Mouse (Mus musculus) kidney, postnatal 0 days (tissue): ENCODE data around the gene Traip. TPM values are rescaled to one million over a fixed set of nuclear protein-coding genes. Genes with fewer than 3 reads are reported as not detected.

Source experiments
- ATAC-seq: fragments of 200-750 bp; cut with Nextera tagmentation; replicated peaks from 2 replicates; pipeline ENCODE4 v1.8.0; 2017; ENCODE audit warnings: low read depth, moderate number of reproducible peaks, moderate TSS enrichment, moderate library complexity; ENCODE audit not compliant: low FRiP score
- DNase-seq: peaks from one replicate; pipeline ENCODE4 v3.0.0-alpha.2; 2016; ENCODE audit warnings: low spot score
- H3K27ac ChIP-seq: fragments of 300-500 bp; sonication (generic); 2 replicates; pipeline ENCODE4 v1.5.1; 2014; ENCODE audit warnings: mild to moderate bottlenecking
- H3K27me3 ChIP-seq: fragments of 300-500 bp; sonication (generic); 2 replicates; pipeline ENCODE4 v1.6.1; 2014; ENCODE audit warnings: low read length, mixed read lengths; ENCODE audit not compliant: insufficient read depth
- H3K36me3 ChIP-seq: fragments of 300-500 bp; sonication (generic); 2 replicates; pipeline ENCODE4 v1.6.1; 2014; ENCODE audit warnings: low read length, mixed read lengths; ENCODE audit not compliant: insufficient read depth
- H3K4me1 ChIP-seq: fragments of 300-500 bp; sonication (generic); replicated peaks from 2 replicates; pipeline ENCODE4 v1.6.1; 2014; ENCODE audit warnings: antibody characterized with exemption, low read length, mixed read lengths; ENCODE audit not compliant: insufficient read depth
- H3K4me2 ChIP-seq: fragments of 300-500 bp; sonication (generic); 2 replicates; pipeline ENCODE4 v1.6.1; 2014; ENCODE audit warnings: mild to moderate bottlenecking, low read length, moderate library complexity, mixed read lengths
- H3K4me3 ChIP-seq: fragments of 300-500 bp; sonication (generic); replicated peaks from 2 replicates; pipeline ENCODE4 v1.5.1; 2014; ENCODE audit warnings: low read depth, low read length
- H3K9ac ChIP-seq: fragments of 300-500 bp; sonication (generic); 2 replicates; pipeline ENCODE4 v1.6.1; 2014; ENCODE audit warnings: low read depth, low read length
- H3K9me3 ChIP-seq: fragments of 300-500 bp; sonication (generic); replicated peaks from 2 replicates; pipeline ENCODE4 v1.6.1; 2016; ENCODE audit warnings: low read length, inconsistent platforms, mixed read lengths
- CTCF ChIP-seq: IDR thresholded peaks from 2 replicates; pipeline ENCODE4 v1.5.1; 2016; ENCODE audit warnings: antibody characterized with exemption, low read depth, mild to moderate bottlenecking, moderate library complexity
- WGBS: fragments of 180-500 bp; shearing (Covaris S2); extraction: QIAGEN DNeasy Blood & Tissue Kit; methylation state at CpG from one replicate; pipeline ENCODE4 v1.1.7; 2014; 5-methylcytosine and 5-hydroxymethylcytosine counted together
- polyA plus RNA-seq: library from polyadenylated mRNA; unstranded; fragments of >200 nt; fragmentation: Nextera tagmentation; extraction: Ambion mirVana; gene quantifications from 2 replicates; pipeline ENCODE4 v1.2.1, GENCODE M21; 2015

The Traip gene
- polyA plus RNA-seq, 1 experiment from 2014 or later, result 10.2 TPM

DNA sequence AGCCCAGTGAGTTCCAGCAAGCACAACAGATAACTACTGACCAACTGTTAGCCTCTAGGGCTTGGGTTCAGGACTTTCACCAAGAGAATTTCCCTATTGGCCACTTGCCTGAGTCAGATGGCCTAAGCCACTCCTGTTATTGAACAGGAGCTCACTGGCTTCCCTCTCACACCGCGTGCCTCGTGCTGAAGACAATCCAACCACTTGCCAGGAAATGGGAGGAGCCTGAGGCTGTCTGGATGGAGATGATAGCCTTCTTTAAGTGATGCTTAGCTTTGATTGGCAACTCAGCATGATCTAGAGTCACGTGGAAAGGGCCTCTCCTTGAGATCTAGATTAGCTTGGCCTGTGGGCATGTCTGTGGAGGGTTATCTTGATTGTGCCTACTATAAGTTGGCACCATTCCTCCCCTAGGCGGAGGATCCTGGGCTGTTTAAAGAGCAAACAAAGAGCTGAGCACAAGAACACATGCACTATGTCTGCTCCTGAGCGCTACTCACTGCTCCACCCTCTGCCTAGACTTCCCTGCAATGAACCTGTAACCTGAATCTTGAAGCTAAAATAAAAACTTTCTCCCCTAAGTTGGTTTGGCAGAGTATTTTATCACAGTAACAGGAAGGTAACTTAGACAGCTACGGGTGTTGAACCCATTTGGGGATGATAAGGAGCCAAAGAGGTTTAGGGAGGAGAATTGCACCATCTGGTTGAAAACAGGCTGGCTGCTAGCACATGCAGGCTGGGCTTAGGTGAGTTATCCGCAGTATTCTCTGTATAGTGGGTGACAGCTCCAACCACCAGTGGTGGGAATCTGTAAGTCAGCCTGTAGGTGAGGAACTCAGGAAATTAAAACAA is 22.0 kb downstream of the Traip start:
- Histone ChIP-seq H3K4me2 (no peak overlapping the region), H3K4me1 (no peaks in the 10 kb centered on the region), H3K36me3 (no peaks in the 10 kb centered on the region), H3K4me3 (no peak overlapping the region), H3K9ac (no peak overlapping the region), H3K27me3 (no peaks in the 10 kb centered on the region), H3K27ac (no peak overlapping the region), H3K9me3 (no peaks in the 10 kb centered on the region)
- TF ChIP-seq CTCF, result no peak
- 60% methylated on average over 8 of the region's 8 CpGs for WGBS
- ATAC-seq (no peak), DNase-seq (no peak)

DNA sequence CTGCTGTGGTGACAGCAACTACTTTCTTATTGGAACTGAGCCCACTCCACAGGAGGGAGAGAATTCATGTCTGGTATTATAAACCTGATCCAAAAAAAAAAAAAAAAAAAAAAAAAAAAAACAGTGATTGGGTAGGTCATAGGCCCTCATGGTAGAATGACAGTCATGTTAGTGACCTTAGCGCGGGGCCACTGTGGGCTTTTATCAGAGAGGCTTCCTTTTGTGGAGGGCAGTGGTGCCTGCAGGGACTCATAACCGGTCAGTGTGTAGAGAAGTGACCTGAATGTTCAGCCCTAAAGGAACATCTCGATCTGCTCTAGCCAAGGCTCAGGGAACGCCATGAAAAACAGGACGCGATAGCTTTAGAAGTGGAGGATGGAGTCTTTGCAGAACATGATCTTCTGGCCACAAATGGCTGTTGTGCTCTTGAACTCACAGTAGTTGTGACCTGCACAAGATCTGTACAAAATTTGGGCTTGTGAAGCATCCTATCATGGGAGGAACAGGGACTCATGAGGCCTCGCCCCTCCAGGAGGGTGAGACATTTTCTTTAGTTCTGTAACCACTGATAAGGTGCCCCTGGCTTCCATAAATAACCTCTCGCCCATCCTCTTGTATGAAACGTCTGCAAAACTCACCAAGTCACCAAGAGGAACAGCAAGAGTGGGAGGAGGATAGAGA is 24.7 kb downstream of the Traip start:
- DNase-seq (no peak), ATAC-seq (no peak)
- H3K36me3 ChIP-seq, result no peaks in the 10 kb centered on the region
- no peak overlapping the region for H3K4me3 ChIP-seq
- H3K27me3 ChIP-seq, result no peaks in the 10 kb centered on the region
- H3K4me2 ChIP-seq, result no peak overlapping the region
- no peaks in the 10 kb centered on the region for H3K9me3 ChIP-seq
- H3K4me1 ChIP-seq, result no peaks in the 10 kb centered on the region
- whole genome bisulfite sequencing, result 73% methylated on average over 10 of the region's 10 CpGs
- H3K9ac ChIP-seq, result no peak overlapping the region
- TF ChIP-seq CTCF, result no peak
- peak overlapping the region; percentile 89 for H3K27ac ChIP-seq

DNA sequence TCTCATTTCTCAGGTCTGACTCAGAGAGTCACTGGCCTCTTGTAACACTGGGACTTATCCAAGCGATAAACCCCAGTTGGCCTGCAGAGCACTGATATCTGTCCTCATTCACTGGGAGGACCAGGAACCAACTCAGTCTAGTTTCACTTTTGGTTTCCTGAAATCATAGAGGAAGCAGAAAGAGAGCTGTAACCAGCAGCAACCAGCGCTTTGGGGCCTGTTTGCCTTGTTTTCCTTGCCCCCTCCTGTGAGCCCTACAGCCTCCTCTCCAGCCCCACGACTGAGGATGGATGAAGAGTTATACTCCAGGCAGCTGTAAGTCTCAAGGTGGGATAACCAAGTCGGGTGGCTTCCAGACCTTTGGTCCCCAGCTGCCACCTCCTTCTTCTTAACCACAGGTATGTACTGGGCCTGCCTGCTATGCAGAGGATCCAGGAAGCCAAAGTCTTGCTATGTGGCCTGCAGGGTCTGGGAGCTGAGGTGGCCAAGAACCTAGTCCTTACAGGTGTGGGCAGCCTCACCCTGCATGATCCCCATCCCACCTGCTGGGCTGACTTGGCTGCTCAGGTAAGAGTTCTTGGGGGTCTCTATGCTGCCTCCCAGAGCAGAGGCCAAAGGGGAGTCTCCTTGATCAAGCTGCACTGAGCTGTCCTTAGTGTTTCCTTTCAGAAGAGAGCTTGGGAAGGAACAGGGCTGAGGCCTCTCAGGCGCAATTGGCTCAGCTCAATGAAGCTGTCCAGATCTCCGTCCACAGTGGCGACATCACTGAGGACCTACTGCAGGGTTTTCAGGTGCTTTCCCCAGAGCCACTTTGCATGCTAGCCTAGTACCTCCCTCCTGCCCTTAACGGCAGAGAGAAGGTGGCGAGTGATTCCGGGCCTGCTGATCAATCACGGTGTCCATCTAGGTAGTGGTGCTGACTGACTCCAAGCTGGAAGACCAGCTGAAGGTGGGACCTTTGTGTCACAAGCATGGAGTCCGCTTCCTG is 25.8 kb downstream of the Traip start, which contains the start of gene Uba7:
Gene Uba7, plus strand, starts transcription at position 107 of the 988 bp plus-strand sequence.
- peak within 1 kb of the TSS; percentile 17 for H3K4me3 ChIP-seq
- ATAC-seq, result peak; percentile 48; the same call in 1 of the 2 replicates
- no peaks in the 10 kb centered on the region for H3K27me3 ChIP-seq

DNA sequence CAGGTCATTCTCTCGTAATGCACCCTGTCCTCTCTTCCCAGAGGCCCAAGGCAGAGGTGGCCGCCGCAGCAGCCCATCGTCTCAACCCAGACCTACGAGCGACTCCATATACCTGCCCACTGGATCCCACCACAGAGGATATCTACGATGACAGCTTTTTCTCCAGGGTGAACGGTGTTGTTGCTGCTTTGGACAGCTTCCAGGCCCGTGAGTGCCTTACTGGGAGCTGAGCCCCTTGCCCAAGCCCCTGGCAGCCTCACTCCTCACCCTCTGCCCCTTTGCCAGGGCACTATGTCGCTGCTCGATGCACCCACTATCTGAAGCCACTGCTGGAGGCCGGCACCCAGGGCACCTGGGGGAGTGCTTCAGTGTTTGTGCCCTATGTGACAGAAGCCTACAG is 28.9 kb downstream of the Traip start:
- Histone ChIP-seq H3K9me3 (no peaks in the 10 kb centered on the region), H3K4me2 (no peak overlapping the region), H3K27me3 (no peaks in the 10 kb centered on the region), H3K4me3 (no peak overlapping the region), H3K9ac (no peak overlapping the region), H3K4me1 (peaks cover 15% of the 10 kb centered on the region), H3K27ac (no peak overlapping the region), H3K36me3 (no peaks in the 10 kb centered on the region)
- ATAC-seq, result no peak
- no peak for DNase-seq
- no peak for TF ChIP-seq CTCF
- WGBS, result 85% methylated on average over 12 of the region's 12 CpGs

More for the DNA sequence above, 25.8 kb downstream of the Traip start, which contains the start of gene Uba7:
- peak; percentile 79 for DNase-seq
- Histone ChIP-seq H3K27ac (peak within 1 kb of the TSS; percentile 89), H3K4me1 (no peaks in the 10 kb centered on the region), H3K4me2 (peak within 1 kb of the TSS; percentile 54), H3K9me3 (no peaks in the 10 kb centered on the region), H3K36me3 (no peaks in the 10 kb centered on the region), H3K9ac (peak within 1 kb of the TSS; percentile 40; the same call in 1 of the 2 replicates)
- TF ChIP-seq CTCF, result no peak
- WGBS, result 61% methylated on average over 12 of the region's 12 CpGs

DNA sequence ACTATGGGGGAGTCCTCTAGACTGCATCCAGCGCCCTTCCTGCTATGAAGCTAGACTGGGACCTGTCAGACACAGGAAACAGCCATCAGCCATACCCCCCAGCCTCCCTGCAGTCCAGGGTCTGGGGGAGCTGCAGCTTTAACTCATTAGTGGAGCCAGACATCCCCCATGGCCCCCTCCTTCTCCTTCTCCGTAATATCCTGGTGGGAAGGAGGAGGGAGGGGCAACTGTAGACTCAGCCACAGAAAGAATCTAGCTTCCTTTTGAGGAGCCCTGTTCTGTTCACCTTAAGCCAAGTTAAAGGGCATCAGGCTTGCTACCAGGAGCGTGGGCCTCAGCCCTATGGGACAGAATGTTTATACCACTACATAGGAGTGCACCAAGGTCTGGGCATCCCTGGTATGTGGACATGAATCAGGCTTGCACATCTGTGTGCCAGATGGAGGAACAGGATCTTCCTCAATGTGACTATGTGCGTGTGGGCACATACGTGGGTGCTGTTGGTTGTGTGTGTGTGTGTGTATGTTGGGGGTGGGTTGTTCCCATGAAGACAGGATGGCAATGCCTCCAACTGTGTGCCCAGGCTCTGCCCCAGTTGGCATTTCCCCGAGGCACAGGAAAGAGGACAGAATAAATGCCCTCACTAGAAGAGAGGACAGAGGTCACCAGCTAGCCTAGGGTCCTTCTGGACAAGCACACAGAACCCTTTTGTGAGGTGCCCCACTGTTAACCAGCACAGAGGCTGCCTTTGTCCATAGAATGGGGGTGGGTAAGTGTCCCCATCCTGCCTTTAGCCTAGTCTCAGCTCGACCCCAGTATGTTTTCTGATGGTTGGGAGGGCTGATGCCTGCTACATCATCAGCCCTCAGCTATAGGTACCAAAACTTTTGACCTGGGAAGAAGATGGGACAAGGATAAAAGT is 32.0 kb downstream of the Traip start:
- WGBS, result 31% methylated on average over 7 of the region's 7 CpGs

More for the DNA sequence above, 32.0 kb downstream of the Traip start:
- no peak overlapping the region for H3K4me3 ChIP-seq
- peak overlapping the region; percentile 55 for H3K9ac ChIP-seq
- DNase-seq (peak; percentile 93), ATAC-seq (peak; percentile 29; the same call in 1 of the 2 replicates)
- TF ChIP-seq CTCF, result no peak
- peak overlapping the region; percentile 98 for H3K27ac ChIP-seq
- no peaks in the 10 kb centered on the region for H3K27me3 ChIP-seq
- no peaks in the 10 kb centered on the region for H3K9me3 ChIP-seq
- no peaks in the 10 kb centered on the region for H3K36me3 ChIP-seq
- peak overlapping the region; percentile 82 for H3K4me2 ChIP-seq
- H3K4me1 ChIP-seq, result peaks cover 22% of the 10 kb centered on the region
